Mouse (Mus musculus) intestine, embryonic 15.5 days (tissue): Measurements from ENCODE around the gene Wdr34. TPM values are rescaled to one million over a fixed set of nuclear protein-coding genes. Genes with fewer than 3 reads are reported as not detected.

ENCODE experiments used
- ATAC-seq: fragments of 200-750 bp; cut with Nextera tagmentation; 2 replicates; pipeline ENCODE4 v1.8.0; 2017; ENCODE audit warnings: moderate TSS enrichment, moderate library complexity
- H3K27ac ChIP-seq: fragments of 300-500 bp; sonication (generic); 2 replicates; pipeline ENCODE4 v1.5.1; 2015; ENCODE audit warnings: mild to moderate bottlenecking, inconsistent platforms
- H3K27me3 ChIP-seq: fragments of 300-500 bp; sonication (generic); replicated peaks from 2 replicates; pipeline ENCODE4 v1.6.1; 2015; ENCODE audit warnings: inconsistent platforms
- H3K36me3 ChIP-seq: fragments of 300-500 bp; sonication (generic); 2 replicates; pipeline ENCODE4 v1.6.1; 2015; ENCODE audit warnings: inconsistent platforms
- H3K4me1 ChIP-seq: fragments of 300-500 bp; sonication (generic); replicated peaks from 2 replicates; pipeline ENCODE4 v1.6.1; 2015; ENCODE audit warnings: inconsistent platforms
- H3K4me2 ChIP-seq: fragments of 300-500 bp; sonication (generic); replicated peaks from 2 replicates; pipeline ENCODE4 v1.6.1; 2015; ENCODE audit warnings: mild to moderate bottlenecking, inconsistent platforms
- H3K4me3 ChIP-seq: fragments of 300-500 bp; sonication (generic); replicated peaks from 2 replicates; pipeline ENCODE4 v1.5.1; 2015; ENCODE audit warnings: inconsistent platforms
- H3K9ac ChIP-seq: fragments of 300-500 bp; sonication (generic); 2 replicates; pipeline ENCODE4 v1.6.1; 2015; ENCODE audit warnings: inconsistent platforms
- H3K9me3 ChIP-seq: fragments of 300-500 bp; sonication (generic); 2 replicates; pipeline ENCODE4 v1.6.1; 2016; ENCODE audit warnings: inconsistent platforms
- WGBS: fragments of 180-500 bp; shearing (Covaris S2); methylation state at CpG from one replicate; pipeline ENCODE4 v1.1.7; 2015; 5-methylcytosine and 5-hydroxymethylcytosine counted together
- polyA plus RNA-seq: library from polyadenylated mRNA; unstranded; fragments of >200 nt; fragmentation: Nextera tagmentation; extraction: Ambion mirVana; gene quantifications from 2 replicates; pipeline ENCODE4 v1.2.1, GENCODE M21; 2015

Wdr34 gene
- polyA plus RNA-seq, 1 experiment from 2014 or later = 20.9 TPM

- no peak overlapping the region for H3K4me2 ChIP-seq
- no peaks in the 10 kb centered on the region for H3K9me3 ChIP-seq
- no peak overlapping the region for H3K27ac ChIP-seq
- H3K9ac ChIP-seq = no peak overlapping the region
- H3K4me1 ChIP-seq = 0 out of 2 replicates have a peak, but pooled peaks cover 3% of the 10 kb centered on the region
- no peak for ATAC-seq
- no peaks in the 10 kb centered on the region for H3K36me3 ChIP-seq
- 93% methylated on average over 6 of the region's 6 CpGs for WGBS
- no peak overlapping the region for H3K4me3 ChIP-seq
- H3K27me3 ChIP-seq = no peaks in the 10 kb centered on the region
Observed at GRCm38 (mm10) chr2:30047127-30047526, 1.6 kb downstream of the Wdr34 start.

- no peaks in the 10 kb centered on the region for H3K9me3 ChIP-seq
- no peak overlapping the region for H3K4me2 ChIP-seq
- no peak overlapping the region for H3K9ac ChIP-seq
- WGBS = 88% methylated on average over 5 of the region's 5 CpGs
- H3K27me3 ChIP-seq = no peaks in the 10 kb centered on the region
- H3K27ac ChIP-seq = no peak overlapping the region
- H3K4me3 ChIP-seq = no peak overlapping the region
- H3K36me3 ChIP-seq = no peaks in the 10 kb centered on the region
- H3K4me1 ChIP-seq = 0 out of 2 replicates have a peak, but pooled peaks cover 3% of the 10 kb centered on the region
- ATAC-seq = no peak
Observed at GRCm38 (mm10) chr2:30044550-30044949, 4.1 kb downstream of the Wdr34 start.

- Histone ChIP-seq H3K4me2 (no peak overlapping the region), H3K9me3 (no peaks in the 10 kb centered on the region), H3K4me3 (no peak overlapping the region), H3K36me3 (no peaks in the 10 kb centered on the region; the same call in 1 of the 2 replicates), H3K27me3 (no peaks in the 10 kb centered on the region), H3K4me1 (0 out of 2 replicates have a peak, but pooled peaks cover 3% of the 10 kb centered on the region), H3K9ac (no peak overlapping the region), H3K27ac (no peak overlapping the region)
- WGBS = 12% methylated on average over 4 of the region's 4 CpGs
- ATAC-seq = peak; percentile 68
Observed at GRCm38 (mm10) chr2:30042445-30042844, 6.2 kb downstream of the Wdr34 start.

- Histone ChIP-seq H3K36me3 (no peaks in the 10 kb centered on the region; the same call in 1 of the 2 replicates), H3K9ac (no peak overlapping the region), H3K27ac (no peak overlapping the region), H3K9me3 (no peaks in the 10 kb centered on the region), H3K4me2 (no peak overlapping the region), H3K4me3 (no peak overlapping the region), H3K4me1 (0 out of 2 replicates have a peak, but pooled peaks cover 3% of the 10 kb centered on the region), H3K27me3 (no peaks in the 10 kb centered on the region)
- no peak for ATAC-seq
Observed at GRCm38 (mm10) chr2:30039687-30040086, 9.0 kb downstream of the Wdr34 start.

- no peak overlapping the region for H3K4me2 ChIP-seq
- H3K27me3 ChIP-seq = no peaks in the 10 kb centered on the region
- 92% methylated on average over 10 of the region's 10 CpGs for WGBS
- no peak overlapping the region for H3K4me3 ChIP-seq
- H3K36me3 ChIP-seq = no peaks in the 10 kb centered on the region; the same call in 1 of the 2 replicates
- H3K27ac ChIP-seq = no peak overlapping the region
- no peak for ATAC-seq
- H3K4me1 ChIP-seq = 0 out of 2 replicates have a peak, but pooled peaks cover 3% of the 10 kb centered on the region
- H3K9me3 ChIP-seq = no peaks in the 10 kb centered on the region
- no peak overlapping the region for H3K9ac ChIP-seq
Observed at GRCm38 (mm10) chr2:30038370-30038769, 10.3 kb downstream of the Wdr34 start.

GRCm38 (mm10) chr2:30037762-30038161 lies 10.9 kb downstream of the Wdr34 start:
- ATAC-seq = no peak
- Histone ChIP-seq H3K9ac (no peak overlapping the region), H3K4me1 (0 out of 2 replicates have a peak, but pooled peaks cover 3% of the 10 kb centered on the region), H3K4me2 (no peak overlapping the region), H3K4me3 (no peak overlapping the region), H3K27ac (no peak overlapping the region), H3K36me3 (no peaks in the 10 kb centered on the region; the same call in 1 of the 2 replicates), H3K9me3 (no peaks in the 10 kb centered on the region), H3K27me3 (no peaks in the 10 kb centered on the region)
- WGBS = 88% methylated on average over 2 of the region's 2 CpGs

GRCm38 (mm10) chr2:30032957-30033356 lies 15.7 kb downstream of the Wdr34 start:
- peaks cover 37% of the 10 kb centered on the region for H3K36me3 ChIP-seq
- no peaks in the 10 kb centered on the region for H3K9me3 ChIP-seq
- H3K27ac ChIP-seq = no peak overlapping the region
- no peak overlapping the region for H3K4me2 ChIP-seq
- no peaks in the 10 kb centered on the region for H3K27me3 ChIP-seq
- no peak for ATAC-seq
- 84% methylated on average over 6 of the region's 6 CpGs for WGBS
- no peaks in the 10 kb centered on the region for H3K4me1 ChIP-seq
- no peak overlapping the region for H3K9ac ChIP-seq
- no peak overlapping the region for H3K4me3 ChIP-seq

GRCm38 (mm10) chr2:30032244-30032846 lies 16.3 kb downstream of the Wdr34 start:
- Histone ChIP-seq H3K4me2 (no peak overlapping the region), H3K36me3 (peaks cover 43% of the 10 kb centered on the region), H3K9me3 (no peaks in the 10 kb centered on the region), H3K27ac (no peak overlapping the region), H3K4me3 (no peak overlapping the region), H3K27me3 (no peaks in the 10 kb centered on the region), H3K4me1 (no peaks in the 10 kb centered on the region), H3K9ac (no peak overlapping the region)
- peak; percentile 49; the same call in 1 of the 2 replicates for ATAC-seq
- WGBS = 62% methylated on average over 11 of the region's 11 CpGs

- Histone ChIP-seq H3K36me3 (peaks cover 86% of the 10 kb centered on the region), H3K9ac (no peak overlapping the region), H3K27ac (no peak overlapping the region), H3K9me3 (no peaks in the 10 kb centered on the region), H3K27me3 (no peaks in the 10 kb centered on the region), H3K4me3 (no peak overlapping the region), H3K4me2 (no peak overlapping the region), H3K4me1 (no peaks in the 10 kb centered on the region)
- WGBS = 93% methylated on average over 5 of the region's 5 CpGs
- ATAC-seq = no peak
Observed at GRCm38 (mm10) chr2:30026997-30027396, 21.7 kb downstream of the Wdr34 start.

- no peak overlapping the region for H3K4me3 ChIP-seq
- WGBS = 87% methylated on average over 4 of the region's 4 CpGs
- H3K4me2 ChIP-seq = no peak overlapping the region
- H3K9me3 ChIP-seq = no peaks in the 10 kb centered on the region
- no peak overlapping the region for H3K27ac ChIP-seq
- H3K36me3 ChIP-seq = peaks cover 86% of the 10 kb centered on the region
- no peak overlapping the region for H3K9ac ChIP-seq
- ATAC-seq = no peak
- H3K4me1 ChIP-seq = no peaks in the 10 kb centered on the region
- no peaks in the 10 kb centered on the region for H3K27me3 ChIP-seq
Observed at GRCm38 (mm10) chr2:30025454-30025853, 23.2 kb downstream of the Wdr34 start.

- Histone ChIP-seq H3K36me3 (peaks cover 71% of the 10 kb centered on the region), H3K9me3 (no peaks in the 10 kb centered on the region), H3K4me2 (no peak overlapping the region), H3K9ac (no peak overlapping the region), H3K27me3 (no peaks in the 10 kb centered on the region), H3K27ac (no peak overlapping the region), H3K4me3 (no peak overlapping the region), H3K4me1 (no peaks in the 10 kb centered on the region)
- WGBS = 87% methylated on average over 11 of the region's 11 CpGs
- no peak for ATAC-seq
Observed at GRCm38 (mm10) chr2:30014326-30014966, 34.2 kb downstream of the Wdr34 start.

- 94% methylated on average over 8 of the region's 8 CpGs for WGBS
- Histone ChIP-seq H3K4me1 (no peaks in the 10 kb centered on the region), H3K9me3 (no peaks in the 10 kb centered on the region), H3K4me3 (no peak overlapping the region), H3K4me2 (no peak overlapping the region), H3K36me3 (peaks cover 69% of the 10 kb centered on the region), H3K9ac (no peak overlapping the region), H3K27ac (no peak overlapping the region), H3K27me3 (no peaks in the 10 kb centered on the region)
- no peak for ATAC-seq
Observed at GRCm38 (mm10) chr2:30010840-30011281, 37.8 kb downstream of the Wdr34 start.

GRCm38 (mm10) chr2:30009101-30009500 lies 39.6 kb downstream of the Wdr34 start:
- Histone ChIP-seq H3K9me3 (no peaks in the 10 kb centered on the region), H3K27ac (no peak overlapping the region), H3K4me3 (no peak overlapping the region), H3K27me3 (no peaks in the 10 kb centered on the region), H3K4me1 (no peaks in the 10 kb centered on the region), H3K36me3 (peaks cover 62% of the 10 kb centered on the region), H3K9ac (no peak overlapping the region), H3K4me2 (no peak overlapping the region)
- ATAC-seq = no peak
- 50% methylated on average over 1 of the region's 1 CpGs for WGBS
